Mouse (Mus musculus) lung, postnatal 0 days (tissue): Measurements from ENCODE around the gene Myadm.

Experiments used
- CTCF ChIP-seq: IDR thresholded peaks from 2 replicates; pipeline ENCODE4 v1.5.1; 2016; ENCODE audit warnings: antibody characterized with exemption, mild to moderate bottlenecking
- EP300 ChIP-seq: IDR thresholded peaks from 2 replicates; pipeline ENCODE4 v1.6.1; 2016; ENCODE audit warnings: antibody characterized with exemption, mild to moderate bottlenecking, control low read depth

DNA sequence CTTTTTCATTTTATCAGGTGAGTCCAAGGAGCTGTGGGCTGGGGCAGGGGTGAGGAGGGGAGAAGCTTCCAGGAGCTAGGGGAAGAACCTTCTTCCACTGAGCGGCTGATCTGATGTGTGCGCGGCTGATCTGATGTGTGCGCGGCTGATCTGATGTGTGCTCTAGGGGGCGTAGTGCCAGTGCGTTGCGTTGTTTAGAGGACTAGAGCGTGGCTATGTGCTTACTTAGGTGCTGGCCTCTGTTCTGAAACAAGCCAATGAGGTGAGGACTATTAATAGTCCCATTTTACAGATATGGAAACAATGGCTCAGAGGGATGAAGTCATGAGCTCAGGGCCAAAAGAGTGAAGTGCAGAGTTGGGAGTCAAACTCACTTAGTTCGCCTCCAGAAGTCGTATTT, 50.1 kb downstream of the Myadm start:
- TF ChIP-seq CTCF: no peak
- TF ChIP-seq EP300: no peak
